Mouse (Mus musculus) T-helper 17 cell (primary cell): ENCODE data around the gene Frs2.

ENCODE experiments used
- in situ Hi-C, 2 experiments: fragments of 300-600 bp; cut with MboI, MseI; formaldehyde crosslinking; loops; 1 replicate in 1 of 2; 2 replicates in 1 of 2; pipeline ENCODE4 v1.15.1; 2025; ENCODE audit warnings: high pct_unique_total_duplicates in 2 of 2

The Frs2 gene

GRCm38 (mm10) chr10:117148361-117149003 lies at the start of gene Frs2:
Gene Frs2, minus strand, starts transcription at chr10:117148534.
- in situ Hi-C loops = loop anchor here (5.0 to 10.0 kb wide), 2 partner anchors 64 to 74 kb away; no protein-coding TSS in a partner anchor

GRCm38 (mm10) chr10:117196696-117197095 lies 48.4 kb upstream of the Frs2 start:
- in situ Hi-C loops = no loop called here

GRCm38 (mm10) chr10:117195748-117196147 lies 47.4 kb upstream of the Frs2 start:
- in situ Hi-C loops = no loop called here

- in situ Hi-C loops = no loop called here
Observed at GRCm38 (mm10) chr10:117195005-117195404, 46.7 kb upstream of the Frs2 start.

GRCm38 (mm10) chr10:117193364-117193763 lies 45.0 kb upstream of the Frs2 start:
- in situ Hi-C loops = no loop called here

- in situ Hi-C loops = no loop called here
Observed at GRCm38 (mm10) chr10:117185399-117186089, 37.2 kb upstream of the Frs2 start.

GRCm38 (mm10) chr10:117181098-117181497 lies 32.8 kb upstream of the Frs2 start:
- in situ Hi-C loops = loop anchor here in 1 of 2 experiments (5.0 kb wide), 1 partner anchor 71 kb away; no protein-coding TSS in a partner anchor

GRCm38 (mm10) chr10:117174645-117175044 lies 26.3 kb upstream of the Frs2 start:
- in situ Hi-C loops = no loop called here

GRCm38 (mm10) chr10:117173566-117174438 lies 25.5 kb upstream of the Frs2 start:
- in situ Hi-C loops = no loop called here

GRCm38 (mm10) chr10:117173111-117173510 lies 24.8 kb upstream of the Frs2 start:
- in situ Hi-C loops = no loop called here

- in situ Hi-C loops = no loop called here
Observed at GRCm38 (mm10) chr10:117172069-117172468, 23.7 kb upstream of the Frs2 start.

GRCm38 (mm10) chr10:117166785-117167425 lies 18.6 kb upstream of the Frs2 start:
- in situ Hi-C loops = no loop called here

GRCm38 (mm10) chr10:117162662-117163061 lies 14.3 kb upstream of the Frs2 start:
- in situ Hi-C loops = no loop called here

GRCm38 (mm10) chr10:117160099-117160498 lies 11.8 kb upstream of the Frs2 start:
- in situ Hi-C loops = no loop called here

- in situ Hi-C loops = no loop called here
Observed at GRCm38 (mm10) chr10:117152247-117152646, 3.9 kb upstream of the Frs2 start.

GRCm38 (mm10) chr10:117151676-117152075 lies 3.3 kb upstream of the Frs2 start:
- in situ Hi-C loops = no loop called here

GRCm38 (mm10) chr10:117151241-117151640 lies 2.9 kb upstream of the Frs2 start:
- in situ Hi-C loops = no loop called here

- in situ Hi-C loops = no loop called here
Observed at GRCm38 (mm10) chr10:117150764-117151163, 2.4 kb upstream of the Frs2 start.

- in situ Hi-C loops = loop anchor here (5.0 to 10.0 kb wide), 2 partner anchors 62 to 75 kb away; no protein-coding TSS in a partner anchor
Observed at GRCm38 (mm10) chr10:117149942-117150617, 1.7 kb upstream of the Frs2 start.

- in situ Hi-C loops = loop anchor here (5.0 to 10.0 kb wide), 2 partner anchors 63 to 74 kb away; no protein-coding TSS in a partner anchor
Observed at GRCm38 (mm10) chr10:117149241-117149640, 907 bp upstream of the Frs2 start.
